Mouse (Mus musculus) heart, embryonic 16.5 days (tissue): ENCODE measurements around the gene Gm21764. TPM values are rescaled to one million over a fixed set of nuclear protein-coding genes. Genes with fewer than 3 reads are reported as not detected.
"Not testable (repeated sequence)": the region's sequence is repeated elsewhere in the genome, so short reads cannot be mapped to it uniquely, and the experiment has no call there.

Experiments used
- ATAC-seq: fragments of 200-750 bp; cut with Nextera tagmentation; replicated peaks from 2 replicates; pipeline ENCODE4 v1.8.0; 2017; ENCODE audit warnings: moderate number of reproducible peaks; ENCODE audit not compliant: insufficient read depth, low FRiP score; ENCODE audit errors: extremely low read depth
- H3K27ac ChIP-seq: fragments of 300-500 bp; sonication (generic); 2 replicates; pipeline ENCODE4 v1.5.1; 2014; ENCODE audit warnings: mild to moderate bottlenecking, low read length, control low read depth, moderate library complexity
- H3K27me3 ChIP-seq: fragments of 300-500 bp; sonication (generic); 2 replicates; pipeline ENCODE4 v1.6.1; 2014; ENCODE audit warnings: low read length, mixed read lengths; ENCODE audit not compliant: control insufficient read depth, insufficient read depth
- H3K36me3 ChIP-seq: fragments of 300-500 bp; sonication (generic); 2 replicates; pipeline ENCODE4 v1.6.1; 2014; ENCODE audit not compliant: control insufficient read depth, insufficient read depth
- H3K4me1 ChIP-seq: fragments of 300-500 bp; sonication (generic); 2 replicates; pipeline ENCODE4 v1.6.1; 2014; ENCODE audit warnings: low read length, mixed read lengths; ENCODE audit not compliant: control insufficient read depth, insufficient read depth
- H3K4me2 ChIP-seq: fragments of 300-500 bp; sonication (generic); 2 replicates; pipeline ENCODE4 v1.6.1; 2014; ENCODE audit warnings: low read depth, mild to moderate bottlenecking, control low read depth, low read length
- H3K4me3 ChIP-seq: fragments of 300-500 bp; sonication (generic); 2 replicates; pipeline ENCODE4 v1.5.1; 2014; ENCODE audit warnings: mild to moderate bottlenecking, control low read depth, low read length
- H3K9ac ChIP-seq: fragments of 300-500 bp; sonication (generic); 2 replicates; pipeline ENCODE4 v1.6.1; 2014; ENCODE audit warnings: low read length, control low read depth
- H3K9me3 ChIP-seq: fragments of 300-500 bp; sonication (generic); replicated peaks from 2 replicates; pipeline ENCODE4 v1.6.1; 2016; ENCODE audit warnings: low read length; ENCODE audit not compliant: control insufficient read depth
- WGBS: fragments of 180-500 bp; shearing (Covaris S2); extraction: QIAGEN DNeasy Blood & Tissue Kit; methylation state at CpG from one replicate; pipeline ENCODE4 v1.1.7; 2014; 5-methylcytosine and 5-hydroxymethylcytosine counted together
- polyA plus RNA-seq: library from polyadenylated mRNA; unstranded; fragments of >200 nt; fragmentation: Nextera tagmentation; extraction: Ambion mirVana; gene quantifications from 2 replicates; pipeline ENCODE4 v1.2.1, GENCODE M21; 2015

Gm21764 gene
- polyA plus RNA-seq, result not detected in 2 replicates

DNA sequence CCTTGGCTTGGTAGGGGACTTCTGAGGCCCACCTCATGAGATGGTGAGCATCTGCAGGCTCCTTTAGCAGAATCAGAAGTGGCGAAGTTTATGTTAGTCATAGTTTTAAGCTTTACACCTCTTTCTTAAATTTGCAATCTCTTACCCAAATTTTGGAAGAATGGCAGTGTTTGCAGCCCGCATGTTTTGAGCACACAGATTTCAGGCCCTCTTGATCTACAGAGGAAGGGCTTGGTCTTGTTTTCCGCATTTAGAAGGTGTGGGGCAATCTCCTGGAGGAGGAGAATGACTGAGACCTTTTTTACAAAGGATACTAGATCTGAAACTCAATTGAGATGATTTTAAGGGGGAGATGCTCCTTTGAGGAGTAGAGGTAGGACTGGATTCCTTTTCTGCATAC is at the start of gene Gm21764:
Gm21764 (minus strand) TSS at position 101 of the 400 bp plus-strand sequence.
- no CpG with 5 or more reads among the region's 3 CpGs for WGBS

GRCm38 (mm10) chrY:18088816-18089215 is 27.2 kb upstream of the Gm21764 start, which contains the start of gene Ssty1:
Gene Ssty1 (plus strand): TSS chrY:18089116.
- H3K27ac ChIP-seq, H3K27me3 ChIP-seq, H3K4me1 ChIP-seq, H3K9me3 ChIP-seq, ATAC-seq, H3K9ac ChIP-seq, H3K4me2 ChIP-seq, H3K36me3 ChIP-seq, H3K4me3 ChIP-seq: not testable (repeated sequence)

More for the DNA sequence above, at the start of gene Gm21764:
- not testable (repeated sequence) for H3K27me3 ChIP-seq, H3K4me3 ChIP-seq, H3K27ac ChIP-seq, H3K36me3 ChIP-seq, H3K4me1 ChIP-seq, H3K4me2 ChIP-seq, H3K9me3 ChIP-seq, H3K9ac ChIP-seq, ATAC-seq

Other genes starting within 250 kb of the Gm21764 start
- gene Gm21904, start 215.5 kb downstream of the Gm21764 start, polyA plus RNA-seq, result not detected in 2 replicates
- not detected in 2 replicates for gene Gm20772, start 187.1 kb downstream of the Gm21764 start, polyA plus RNA-seq
- gene Gm20831, start 187.1 kb downstream of the Gm21764 start, polyA plus RNA-seq, result not detected in 2 replicates
- gene Srsy, start 124.5 kb downstream of the Gm21764 start, polyA plus RNA-seq, result not detected in 2 replicates
- gene Ssty1, start 27.3 kb upstream of the Gm21764 start, polyA plus RNA-seq, result not detected in 2 replicates